Mouse (Mus musculus): ENCODE measurements around the gene Cyp4f18.

- TF ChIP-seq GATA1 (IDR thresholded peaks at IDR 0.05; ENCODE audit: borderline replicate concordance, low read length) (no peak), FLI1 (IDR thresholded peaks at IDR 0.05; ENCODE audit: low read length) (no peak)
Observed at GRCm38 (mm10) chr8:72006763-72007162, 2.7 kb downstream of the Cyp4f18 start.

Data from megakaryocyte, embryonic 14.5 days (primary cell).